14 mouse cellular contexts compared by ENCODE assay signal in genomic region chr13:16114837-16115236, GRCm38 (mm10).
"Had no signal": no experiment of that assay in that cellular context is flagged by ENCODE, and none has a peak within 500 bp of the region (broad histone marks: within the 10 kb centered on the region; RNA-seq: fewer than 3 reads in every experiment).

No protein-coding gene starts in this region.

- H3K36me3 ChIP-seq: kidney, embryonic 15.5 days; liver, embryonic 15.5 days; midbrain, embryonic 12.5 days; stomach, embryonic 15.5 days had no signal

- H3K4me2 ChIP-seq: kidney, embryonic 15.5 days; liver, embryonic 11.5 days; liver, embryonic 15.5 days; midbrain, embryonic 12.5 days; stomach, embryonic 15.5 days had no signal

- H3K4me3 ChIP-seq: kidney, embryonic 15.5 days; liver, embryonic 15.5 days; megakaryocyte, embryonic 14.5 days; midbrain, embryonic 12.5 days; stomach, embryonic 15.5 days had no signal

- H3K27ac ChIP-seq: kidney, embryonic 15.5 days; liver, embryonic 15.5 days; midbrain, embryonic 12.5 days; stomach, embryonic 15.5 days had no signal

- ATAC-seq: lung, postnatal 0 days; midbrain, embryonic 16.5 days had no signal

- H3K9me3 ChIP-seq: kidney, embryonic 15.5 days; liver, embryonic 15.5 days; megakaryocyte, embryonic 14.5 days; midbrain, embryonic 12.5 days; stomach, embryonic 15.5 days had no signal

- H3K27me3 ChIP-seq: kidney, embryonic 15.5 days; liver, embryonic 15.5 days; megakaryocyte, embryonic 14.5 days; midbrain, embryonic 12.5 days; stomach, embryonic 15.5 days had no signal

- H3K9ac ChIP-seq: kidney, embryonic 15.5 days; liver, embryonic 15.5 days; midbrain, embryonic 12.5 days; stomach, embryonic 15.5 days had no signal

- H3K4me1 ChIP-seq: kidney, embryonic 15.5 days; liver, embryonic 15.5 days; megakaryocyte, embryonic 14.5 days; midbrain, embryonic 12.5 days; stomach, embryonic 15.5 days had no signal

- DNase-seq: kidney, adult 2 months; kidney, postnatal 14 days; lung, adult 2 months; lung, postnatal 36 days; right cerebral cortex, postnatal 14 days; thymus, postnatal 14 days had no signal
